Mouse (Mus musculus) embryonic fibroblast, embryonic 13.5 days (primary cell): ENCODE measurements around the gene Slain1. TPM values are rescaled to one million over a fixed set of nuclear protein-coding genes. Genes with fewer than 3 reads are reported as not detected.

ENCODE experiments used
- H3K27ac ChIP-seq: 2 replicates; pipeline ENCODE4 v1.5.1; 2012; ENCODE audit warnings: low read length, control low read depth, inconsistent platforms; ENCODE audit not compliant: insufficient read depth
- H3K4me1 ChIP-seq: 2 replicates; pipeline ENCODE4 v1.6.1; 2011; ENCODE audit warnings: low read length; ENCODE audit not compliant: control insufficient read depth, insufficient read depth
- H3K4me3 ChIP-seq: 2 replicates; pipeline ENCODE4 v1.5.1; 2011; ENCODE audit warnings: mild to moderate bottlenecking, control low read depth, low read length; ENCODE audit not compliant: insufficient read depth
- CTCF ChIP-seq: IDR thresholded peaks from 2 replicates; pipeline ENCODE4 v1.5.1; 2011; ENCODE audit warnings: mild to moderate bottlenecking, control low read depth, low read length, moderate library complexity, borderline replicate concordance; ENCODE audit not compliant: insufficient read depth
- POLR2A ChIP-seq: IDR thresholded peaks from 2 replicates; pipeline ENCODE4 v1.6.1; 2011; ENCODE audit warnings: low read depth, mild to moderate bottlenecking, control low read depth, low read length, moderate library complexity
- polyA plus RNA-seq: library from polyadenylated mRNA; stranded (reverse); fragments of >200 nt; gene quantifications from 2 replicates; pipeline ENCODE4 v1.2.4, GENCODE M21; 2011; ENCODE audit warnings: low read depth; ENCODE audit not compliant: missing spikeins, insufficient read length

The Slain1 gene
- polyA plus RNA-seq, 1 experiment = 0.40 TPM

GRCm38 (mm10) chr14:103647981-103648380, 2.0 kb upstream of the Slain1 start:
- H3K27ac ChIP-seq = no peak overlapping the region
- TF ChIP-seq CTCF (no peak), POLR2A (no peak)
- no peaks in the 10 kb centered on the region; the same call in 1 of the 2 replicates for H3K4me1 ChIP-seq
- H3K4me3 ChIP-seq = no peak overlapping the region

- Histone ChIP-seq H3K4me3 (no peak overlapping the region), H3K27ac (no peak overlapping the region), H3K4me1 (no peaks in the 10 kb centered on the region; the same call in 1 of the 2 replicates)
- TF ChIP-seq POLR2A (no peak), CTCF (no peak)
Observed at GRCm38 (mm10) chr14:103648623-103649255, 1.3 kb upstream of the Slain1 start.

GRCm38 (mm10) chr14:103649302-103649701, 726 bp upstream of the Slain1 start:
- no peak overlapping the region for H3K27ac ChIP-seq
- H3K4me1 ChIP-seq = no peaks in the 10 kb centered on the region; the same call in 1 of the 2 replicates
- TF ChIP-seq POLR2A (no peak), CTCF (no peak)
- no peak overlapping the region for H3K4me3 ChIP-seq

- H3K27ac ChIP-seq = no peak overlapping the region
- no peaks in the 10 kb centered on the region; the same call in 1 of the 2 replicates for H3K4me1 ChIP-seq
- TF ChIP-seq CTCF = no peak
- peak overlapping the region; percentile 52 for H3K4me3 ChIP-seq
Observed at GRCm38 (mm10) chr14:103650413-103651101, 529 bp downstream of the Slain1 start.

GRCm38 (mm10) chr14:103651106-103651505, 1.1 kb downstream of the Slain1 start:
- H3K4me1 ChIP-seq = no peaks in the 10 kb centered on the region; the same call in 1 of the 2 replicates
- peak overlapping the region; percentile 37 for H3K4me3 ChIP-seq
- H3K27ac ChIP-seq = no peak overlapping the region
- TF ChIP-seq CTCF = no peak
- TF ChIP-seq POLR2A = no peak

- no peaks in the 10 kb centered on the region; the same call in 1 of the 2 replicates for H3K4me1 ChIP-seq
- no peak overlapping the region for H3K4me3 ChIP-seq
- TF ChIP-seq POLR2A (no peak), CTCF (no peak)
- H3K27ac ChIP-seq = no peak overlapping the region
Observed at GRCm38 (mm10) chr14:103651562-103651961, 1.5 kb downstream of the Slain1 start.

- Histone ChIP-seq H3K27ac (no peak overlapping the region), H3K4me3 (no peak overlapping the region), H3K4me1 (no peaks in the 10 kb centered on the region; the same call in 1 of the 2 replicates)
- TF ChIP-seq CTCF (no peak), POLR2A (no peak)
Observed at GRCm38 (mm10) chr14:103652524-103652923, 2.5 kb downstream of the Slain1 start.

- Histone ChIP-seq H3K4me3 (no peak overlapping the region), H3K27ac (no peak overlapping the region), H3K4me1 (no peaks in the 10 kb centered on the region; the same call in 1 of the 2 replicates)
- no peak for TF ChIP-seq POLR2A
- no peak for TF ChIP-seq CTCF
Observed at GRCm38 (mm10) chr14:103653800-103654199, 3.8 kb downstream of the Slain1 start.

GRCm38 (mm10) chr14:103655448-103655847, 5.4 kb downstream of the Slain1 start:
- no peaks in the 10 kb centered on the region; the same call in 1 of the 2 replicates for H3K4me1 ChIP-seq
- H3K27ac ChIP-seq = no peak overlapping the region
- no peak for TF ChIP-seq CTCF
- H3K4me3 ChIP-seq = no peak overlapping the region

GRCm38 (mm10) chr14:103657876-103658275, 7.8 kb downstream of the Slain1 start:
- Histone ChIP-seq H3K4me1 (no peaks in the 10 kb centered on the region), H3K27ac (no peak overlapping the region), H3K4me3 (no peak overlapping the region)
- TF ChIP-seq CTCF = no peak
- TF ChIP-seq POLR2A = no peak
